Mouse (Mus musculus): ENCODE measurements at regions not wholly inside any gene's neighbourhood (a gene's known extent, or its start where the extent isn't known, plus 50 kb on each side); places are given as distances from the start of the nearest gene placed in this dataset.

DNA sequence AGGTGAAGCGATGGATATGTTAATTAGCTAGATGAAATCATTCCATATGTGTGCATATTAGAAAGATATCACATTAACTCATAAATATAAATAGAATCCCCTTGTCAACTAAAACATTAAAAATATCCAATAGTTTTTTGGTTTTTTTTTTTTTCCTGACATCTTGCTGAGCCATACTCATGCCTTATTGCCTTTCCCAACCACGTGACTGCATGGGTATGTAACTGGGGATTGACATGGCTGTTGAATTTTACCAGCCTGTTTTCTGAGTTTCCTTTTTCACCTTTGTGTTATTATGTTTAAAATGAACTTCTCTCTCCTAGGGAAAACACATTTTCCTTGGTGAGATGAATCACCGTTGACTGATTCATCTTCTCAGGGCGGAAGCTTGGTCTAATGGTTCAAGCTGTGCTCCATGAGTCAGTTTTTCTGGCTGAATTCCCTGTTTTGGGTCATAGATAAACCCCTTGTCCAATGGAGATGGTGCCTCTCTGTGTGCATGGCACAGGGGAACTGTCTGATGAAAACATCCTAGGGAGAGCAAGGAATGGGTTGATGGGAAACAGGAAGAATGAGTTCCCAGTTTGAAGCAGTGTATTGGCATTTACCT, 181.1 kb downstream of the Adcyap1 start:
- Histone ChIP-seq H3K9me3 (no peaks in the 10 kb centered on the region), H3K9ac (replicated peaks) (no peak overlapping the region), H3K36me3 (no peaks in the 10 kb centered on the region), H3K4me3 (replicated peaks) (no peak overlapping the region), H3K27ac (no peak overlapping the region), H3K27me3 (no peaks in the 10 kb centered on the region), H3K4me2 (replicated peaks) (no peak overlapping the region), H3K4me1 (replicated peaks) (no peaks in the 10 kb centered on the region)
- ATAC-seq: no peak
- WGBS: 91% methylated on average over 4 of the region's 4 CpGs

- H3K27me3 ChIP-seq: no peaks in the 10 kb centered on the region
- H3K9me3 ChIP-seq: no peaks in the 10 kb centered on the region
- WGBS: 61% methylated on average over 3 of the region's 3 CpGs
- no peaks in the 10 kb centered on the region for H3K36me3 ChIP-seq
- no peak overlapping the region for H3K27ac ChIP-seq
- no peak overlapping the region for H3K4me3 ChIP-seq (replicated peaks)
- no peaks in the 10 kb centered on the region for H3K4me1 ChIP-seq (replicated peaks)
- H3K4me2 ChIP-seq (replicated peaks): no peak overlapping the region
- ATAC-seq: peak; percentile 85
- no peak overlapping the region for H3K9ac ChIP-seq (replicated peaks)
Observed at GRCm38 (mm10) chr17:93390256-93390655, 191.4 kb downstream of the Adcyap1 start.

DNA sequence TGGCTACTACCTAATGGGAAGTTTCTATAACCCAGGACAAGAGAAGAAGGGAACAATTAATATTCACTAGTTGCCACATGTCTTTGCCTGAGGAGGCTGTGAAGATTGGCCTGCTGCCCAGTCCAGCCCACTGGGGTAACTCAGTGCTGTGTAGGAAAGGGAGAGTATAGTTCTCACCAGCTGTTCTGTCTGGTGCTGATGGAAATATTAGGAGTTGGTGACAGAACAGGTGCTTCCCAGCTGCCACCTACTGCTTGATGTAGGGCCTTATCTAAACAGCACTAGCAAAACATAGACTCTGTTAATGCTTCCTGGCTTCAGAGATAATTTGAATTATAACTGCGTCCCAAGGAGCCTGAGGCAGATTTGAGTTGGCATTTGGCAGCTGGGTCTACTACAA, 210.5 kb downstream of the Adcyap1 start:
- Histone ChIP-seq H3K27ac (no peak overlapping the region), H3K9ac (replicated peaks) (no peak overlapping the region), H3K4me2 (replicated peaks) (no peak overlapping the region), H3K9me3 (no peaks in the 10 kb centered on the region), H3K36me3 (no peaks in the 10 kb centered on the region), H3K4me1 (replicated peaks) (no peaks in the 10 kb centered on the region), H3K4me3 (replicated peaks) (no peak overlapping the region), H3K27me3 (no peaks in the 10 kb centered on the region)
- WGBS: 60% methylated on average over 1 of the region's 1 CpGs
- peak; percentile 94 for ATAC-seq

All from midbrain, embryonic 13.5 days (tissue).